Mouse (Mus musculus) erythroblast, embryonic 14.5 days (primary cell): ENCODE measurements around the gene Ankrd40. TPM values are rescaled to one million over a fixed set of nuclear protein-coding genes. Genes with fewer than 3 reads are reported as not detected.

Experiments used
- H3K27me3 ChIP-seq: 2 replicates; pipeline ENCODE4 v1.6.1; 2012; ENCODE audit warnings: inconsistent platforms; ENCODE audit not compliant: control insufficient read depth
- H3K36me3 ChIP-seq: 2 replicates; pipeline ENCODE4 v1.6.1; 2012; ENCODE audit warnings: mild to moderate bottlenecking, inconsistent platforms; ENCODE audit not compliant: control insufficient read depth
- H3K4me1 ChIP-seq: 2 replicates; pipeline ENCODE4 v1.6.1; 2012; ENCODE audit warnings: inconsistent platforms; ENCODE audit not compliant: control insufficient read depth
- H3K4me3 ChIP-seq: replicated peaks from 2 replicates; pipeline ENCODE3; 2012; ENCODE audit warnings: moderate library complexity, mild to moderate bottlenecking, inconsistent platforms
- H3K9me3 ChIP-seq: 2 replicates; pipeline ENCODE4 v1.6.1; 2012; ENCODE audit warnings: low read length, inconsistent platforms, mixed read lengths; ENCODE audit not compliant: control insufficient read depth
- GATA1 ChIP-seq: IDR thresholded peaks from 2 replicates; pipeline ENCODE4 v1.6.1; 2012; ENCODE audit warnings: low read length, inconsistent platforms, mixed read lengths
- TAL1 ChIP-seq: IDR thresholded peaks from 3 replicates; pipeline ENCODE4 v1.6.1; 2012; ENCODE audit warnings: low read length, inconsistent platforms, mixed read lengths
- polyA plus RNA-seq: library from polyadenylated mRNA; stranded (reverse); fragments of >175 nt; gene quantifications from 2 replicates; pipeline ENCODE4 v1.2.3, GENCODE M21; 2012

The Ankrd40 gene
- polyA plus RNA-seq, 1 experiment: 7.4 TPM

- H3K4me1 ChIP-seq: no peaks in the 10 kb centered on the region
- TF ChIP-seq TAL1: no peak
- no peaks in the 10 kb centered on the region for H3K36me3 ChIP-seq
- H3K27me3 ChIP-seq: peaks cover 22% of the 10 kb centered on the region
- H3K9me3 ChIP-seq: no peaks in the 10 kb centered on the region
- H3K4me3 ChIP-seq: no peak overlapping the region
Observed at GRCm38 (mm10) chr11:94361166-94361870, 33.5 kb downstream of the Ankrd40 start.

GRCm38 (mm10) chr11:94362101-94362500, 34.3 kb downstream of the Ankrd40 start:
- peaks cover 18% of the 10 kb centered on the region for H3K27me3 ChIP-seq
- TF ChIP-seq GATA1: no peak
- no peak for TF ChIP-seq TAL1
- H3K36me3 ChIP-seq: no peaks in the 10 kb centered on the region
- H3K4me1 ChIP-seq: no peaks in the 10 kb centered on the region
- no peaks in the 10 kb centered on the region for H3K9me3 ChIP-seq
- H3K4me3 ChIP-seq: no peak overlapping the region

GRCm38 (mm10) chr11:94363690-94364089, 35.9 kb downstream of the Ankrd40 start:
- TF ChIP-seq TAL1: no peak
- TF ChIP-seq GATA1: no peak
- Histone ChIP-seq H3K27me3 (peaks cover 17% of the 10 kb centered on the region), H3K4me1 (no peaks in the 10 kb centered on the region), H3K9me3 (no peaks in the 10 kb centered on the region), H3K4me3 (no peak overlapping the region), H3K36me3 (no peaks in the 10 kb centered on the region)

GRCm38 (mm10) chr11:94365340-94365739, 37.5 kb downstream of the Ankrd40 start:
- H3K4me3 ChIP-seq: no peak overlapping the region
- no peak for TF ChIP-seq TAL1
- no peak for TF ChIP-seq GATA1
- peaks cover 8% of the 10 kb centered on the region for H3K27me3 ChIP-seq
- H3K4me1 ChIP-seq: no peaks in the 10 kb centered on the region
- H3K36me3 ChIP-seq: no peaks in the 10 kb centered on the region
- H3K9me3 ChIP-seq: no peaks in the 10 kb centered on the region

GRCm38 (mm10) chr11:94369981-94370380, 42.2 kb downstream of the Ankrd40 start:
- Histone ChIP-seq H3K27me3 (peaks cover 6% of the 10 kb centered on the region), H3K36me3 (no peaks in the 10 kb centered on the region), H3K4me1 (peaks cover 2% of the 10 kb centered on the region; the same call in 1 of the 2 replicates), H3K4me3 (no peak overlapping the region), H3K9me3 (no peaks in the 10 kb centered on the region)
- no peak for TF ChIP-seq TAL1
- no peak for TF ChIP-seq GATA1

GRCm38 (mm10) chr11:94370809-94371208, 43.0 kb downstream of the Ankrd40 start:
- no peaks in the 10 kb centered on the region for H3K36me3 ChIP-seq
- TF ChIP-seq GATA1 (no peak), TAL1 (no peak)
- H3K9me3 ChIP-seq: no peaks in the 10 kb centered on the region
- H3K4me3 ChIP-seq: no peak overlapping the region
- peaks cover 6% of the 10 kb centered on the region for H3K27me3 ChIP-seq
- H3K4me1 ChIP-seq: peaks cover 2% of the 10 kb centered on the region; the same call in 1 of the 2 replicates

- Histone ChIP-seq H3K9me3 (no peaks in the 10 kb centered on the region), H3K36me3 (no peaks in the 10 kb centered on the region), H3K4me1 (peaks cover 2% of the 10 kb centered on the region; the same call in 1 of the 2 replicates), H3K27me3 (peaks cover 6% of the 10 kb centered on the region), H3K4me3 (no peak overlapping the region)
- no peak for TF ChIP-seq GATA1
- no peak for TF ChIP-seq TAL1
Observed at GRCm38 (mm10) chr11:94374276-94374948, 46.6 kb downstream of the Ankrd40 start.

GRCm38 (mm10) chr11:94379061-94379460, 51.3 kb downstream of the Ankrd40 start:
- Histone ChIP-seq H3K27me3 (no peaks in the 10 kb centered on the region), H3K9me3 (no peaks in the 10 kb centered on the region), H3K36me3 (no peaks in the 10 kb centered on the region), H3K4me3 (no peak overlapping the region), H3K4me1 (no peaks in the 10 kb centered on the region)
- TF ChIP-seq TAL1 (no peak), GATA1 (no peak)

- Histone ChIP-seq H3K9me3 (no peaks in the 10 kb centered on the region), H3K4me3 (no peak overlapping the region), H3K27me3 (no peaks in the 10 kb centered on the region), H3K4me1 (no peaks in the 10 kb centered on the region), H3K36me3 (no peaks in the 10 kb centered on the region)
- TF ChIP-seq GATA1 (no peak), TAL1 (no peak)
Observed at GRCm38 (mm10) chr11:94379736-94380135, 51.9 kb downstream of the Ankrd40 start.
